Mouse (Mus musculus) liver, embryonic 13.5 days (tissue): ENCODE data around the gene Sertad1. TPM values are rescaled to one million over a fixed set of nuclear protein-coding genes. Genes with fewer than 3 reads are reported as not detected.

ENCODE experiments used
- ATAC-seq: fragments of 200-750 bp; cut with Nextera tagmentation; 2 replicates; pipeline ENCODE4 v1.8.0; 2017; ENCODE audit warnings: low read depth, mild to moderate bottlenecking, moderate number of reproducible peaks, moderate library complexity
- DNase-seq: peaks from one replicate; pipeline ENCODE4 v3.0.0; 2022
- H3K27ac ChIP-seq: fragments of 300-500 bp; sonication (generic); 2 replicates; pipeline ENCODE4 v1.5.1; 2015; ENCODE audit warnings: moderate library complexity, mild to moderate bottlenecking, inconsistent platforms
- H3K27me3 ChIP-seq: fragments of 300-500 bp; sonication (generic); 2 replicates; pipeline ENCODE4 v1.6.1; 2015; ENCODE audit warnings: mild to moderate bottlenecking, inconsistent platforms
- H3K36me3 ChIP-seq: fragments of 300-500 bp; sonication (generic); 2 replicates; pipeline ENCODE4 v1.6.1; 2015; ENCODE audit warnings: mild to moderate bottlenecking, inconsistent platforms
- H3K4me1 ChIP-seq: fragments of 300-500 bp; sonication (generic); replicated peaks from 2 replicates; pipeline ENCODE4 v1.6.1; 2015; ENCODE audit warnings: inconsistent platforms
- H3K4me2 ChIP-seq: fragments of 300-500 bp; sonication (generic); 2 replicates; pipeline ENCODE4 v1.6.1; 2015; ENCODE audit warnings: inconsistent platforms, mild to moderate bottlenecking, moderate library complexity
- H3K4me3 ChIP-seq: fragments of 300-500 bp; sonication (generic); replicated peaks from 2 replicates; pipeline ENCODE4 v1.5.1; 2015; ENCODE audit warnings: mild to moderate bottlenecking, inconsistent platforms
- H3K9ac ChIP-seq: fragments of 300-500 bp; sonication (generic); 2 replicates; pipeline ENCODE4 v1.6.1; 2015; ENCODE audit warnings: mild to moderate bottlenecking, inconsistent platforms
- H3K9me3 ChIP-seq: fragments of 300-500 bp; sonication (generic); replicated peaks from 2 replicates; pipeline ENCODE4 v1.6.1; 2016; ENCODE audit warnings: inconsistent platforms
- WGBS: fragments of 180-500 bp; shearing (Covaris S2); methylation state at CpG from one replicate; pipeline ENCODE4 v1.1.7; 2015; ENCODE audit not compliant: insufficient replicate concordance; 5-methylcytosine and 5-hydroxymethylcytosine counted together
- polyA plus RNA-seq: library from polyadenylated mRNA; unstranded; fragments of >200 nt; fragmentation: Nextera tagmentation; extraction: Ambion mirVana; gene quantifications from 2 replicates; pipeline ENCODE4 v1.2.1, GENCODE M21; 2015

Gene Sertad1
- polyA plus RNA-seq, 1 experiment from 2014 or later, result 21.7 TPM

GRCm38 (mm10) chr7:27507711-27508647 is 21.3 kb downstream of the Sertad1 start:
- ATAC-seq, result peak; percentile 95
- Histone ChIP-seq H3K9ac (peak overlapping the region; percentile 74), H3K4me1 (peaks cover 32% of the 10 kb centered on the region), H3K27ac (peak overlapping the region; percentile 99), H3K9me3 (no peaks in the 10 kb centered on the region), H3K36me3 (no peaks in the 10 kb centered on the region), H3K4me2 (peak overlapping the region; percentile 87), H3K27me3 (no peaks in the 10 kb centered on the region), H3K4me3 (peak overlapping the region; percentile 69)
- DNase-seq, result peak; percentile 100
- under 1% methylated on average over 54 of the region's 54 CpGs for WGBS

GRCm38 (mm10) chr7:27508648-27509005 is 21.9 kb downstream of the Sertad1 start:
- Histone ChIP-seq H3K4me1 (peaks cover 31% of the 10 kb centered on the region), H3K27me3 (no peaks in the 10 kb centered on the region), H3K4me2 (peak overlapping the region; percentile 87), H3K36me3 (no peaks in the 10 kb centered on the region), H3K9me3 (no peaks in the 10 kb centered on the region), H3K27ac (peak overlapping the region; percentile 99), H3K9ac (peak overlapping the region; percentile 74), H3K4me3 (peak overlapping the region; percentile 69)
- WGBS, result 16% methylated on average over 6 of the region's 6 CpGs
- ATAC-seq (peak; percentile 79), DNase-seq (peak; percentile 71)

GRCm38 (mm10) chr7:27510809-27511208 is 24.1 kb downstream of the Sertad1 start:
- H3K4me3 ChIP-seq, result no peak overlapping the region
- DNase-seq, result no peak
- H3K27ac ChIP-seq, result no peak overlapping the region
- H3K9me3 ChIP-seq, result no peaks in the 10 kb centered on the region
- 70% methylated on average over 2 of the region's 2 CpGs for WGBS
- H3K36me3 ChIP-seq, result no peaks in the 10 kb centered on the region
- peaks cover 34% of the 10 kb centered on the region for H3K4me1 ChIP-seq
- no peak for ATAC-seq
- no peaks in the 10 kb centered on the region for H3K27me3 ChIP-seq
- no peak overlapping the region for H3K4me2 ChIP-seq
- H3K9ac ChIP-seq, result no peak overlapping the region

DNA sequence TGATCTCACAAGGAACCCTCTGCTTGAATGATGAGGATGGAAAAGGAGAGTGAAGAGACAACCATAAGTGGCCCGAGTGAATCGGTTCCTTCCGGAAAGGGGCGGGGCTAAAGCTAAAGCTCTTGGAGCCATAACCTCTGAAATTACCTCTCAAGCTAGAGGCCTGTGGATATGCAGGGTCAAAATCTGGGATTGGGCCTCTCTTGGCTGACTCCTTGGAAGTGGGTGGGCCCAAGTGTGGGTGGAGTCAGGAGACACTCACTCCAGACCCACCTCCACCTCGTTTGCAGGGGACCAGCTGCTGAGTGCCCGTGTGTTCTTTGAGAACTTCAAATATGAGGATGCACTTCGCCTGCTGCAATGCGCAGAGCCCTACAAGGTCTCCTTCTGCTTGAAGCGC is 28.3 kb downstream of the Sertad1 start:
- H3K9ac ChIP-seq, result no peak overlapping the region
- H3K27ac ChIP-seq, result no peak overlapping the region
- DNase-seq, result no peak
- H3K4me2 ChIP-seq, result no peak overlapping the region
- H3K9me3 ChIP-seq, result peaks cover 5% of the 10 kb centered on the region; the same call in 1 of the 2 replicates
- WGBS, result 69% methylated on average over 9 of the region's 9 CpGs
- 0 out of 2 replicates have a peak, but pooled peaks cover 6% of the 10 kb centered on the region for H3K36me3 ChIP-seq
- ATAC-seq, result no peak
- H3K27me3 ChIP-seq, result no peaks in the 10 kb centered on the region
- H3K4me1 ChIP-seq, result peaks cover 6% of the 10 kb centered on the region; the same call in 1 of the 2 replicates
- H3K4me3 ChIP-seq, result no peak overlapping the region

- H3K36me3 ChIP-seq, result 0 out of 2 replicates have a peak, but pooled peaks cover 6% of the 10 kb centered on the region
- no peak overlapping the region for H3K27ac ChIP-seq
- H3K9me3 ChIP-seq, result peaks cover 6% of the 10 kb centered on the region; the same call in 1 of the 2 replicates
- no peak overlapping the region for H3K4me2 ChIP-seq
- DNase-seq (no peak), ATAC-seq (no peak)
- no peak overlapping the region for H3K4me3 ChIP-seq
- no peaks in the 10 kb centered on the region for H3K27me3 ChIP-seq
- peaks cover 9% of the 10 kb centered on the region for H3K4me1 ChIP-seq
- 65% methylated on average over 9 of the region's 9 CpGs for WGBS
- no peak overlapping the region for H3K9ac ChIP-seq
Observed at GRCm38 (mm10) chr7:27518314-27518713, 31.6 kb downstream of the Sertad1 start.

DNA sequence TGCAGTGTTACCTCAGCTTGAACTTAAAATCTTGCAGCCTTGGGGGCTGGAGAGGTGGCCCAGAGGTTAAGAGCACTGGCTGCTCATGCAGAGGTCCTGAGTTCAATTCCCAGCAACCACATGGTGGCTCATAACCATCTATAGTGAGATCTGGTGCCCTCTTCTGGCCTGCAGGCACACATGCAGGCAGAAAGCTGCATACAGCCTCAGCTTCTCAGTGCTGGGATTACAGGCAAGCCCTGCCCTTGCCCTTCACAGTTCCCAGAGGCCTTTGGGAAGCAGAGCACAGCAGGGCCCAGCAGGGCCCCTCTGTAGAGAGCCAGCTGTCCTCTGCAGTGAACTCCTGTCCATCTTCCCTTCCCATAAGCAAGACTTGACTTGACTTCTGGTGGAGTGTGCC is 33.4 kb downstream of the Sertad1 start:
- Histone ChIP-seq H3K27me3 (no peaks in the 10 kb centered on the region), H3K9me3 (peaks cover 6% of the 10 kb centered on the region; the same call in 1 of the 2 replicates), H3K4me3 (no peak overlapping the region), H3K9ac (no peak overlapping the region), H3K4me2 (no peak overlapping the region), H3K36me3 (0 out of 2 replicates have a peak, but pooled peaks cover 6% of the 10 kb centered on the region), H3K4me1 (peaks cover 7% of the 10 kb centered on the region), H3K27ac (no peak overlapping the region)
- DNase-seq (no peak), ATAC-seq (no peak)

DNA sequence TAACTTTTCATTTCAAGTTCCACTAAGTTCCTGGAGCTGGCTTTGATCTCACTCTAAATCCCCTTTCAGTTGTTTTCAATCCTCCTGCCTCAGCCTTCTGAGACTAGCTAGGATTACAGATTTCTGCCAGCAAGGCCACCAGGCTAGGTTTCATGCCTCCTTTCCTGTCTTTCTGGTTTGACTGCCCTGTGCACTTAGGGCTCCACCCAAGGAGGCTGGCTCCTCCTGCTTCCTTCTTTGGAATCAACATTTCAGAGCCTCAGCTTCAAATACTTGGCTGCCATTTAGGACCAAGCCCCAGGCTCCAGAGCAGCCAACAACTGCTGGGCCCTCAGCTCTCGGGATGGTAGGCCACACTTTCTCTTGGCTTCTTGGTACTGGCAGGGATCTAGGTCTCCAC is 33.9 kb downstream of the Sertad1 start:
- no peak overlapping the region for H3K4me2 ChIP-seq
- DNase-seq (no peak), ATAC-seq (no peak)
- H3K4me3 ChIP-seq, result no peak overlapping the region
- H3K27me3 ChIP-seq, result no peaks in the 10 kb centered on the region
- H3K9ac ChIP-seq, result no peak overlapping the region
- 0 out of 2 replicates have a peak, but pooled peaks cover 6% of the 10 kb centered on the region for H3K36me3 ChIP-seq
- H3K9me3 ChIP-seq, result peaks cover 6% of the 10 kb centered on the region; the same call in 1 of the 2 replicates
- no peak overlapping the region for H3K27ac ChIP-seq
- 44% methylated on average over 1 of the region's 1 CpGs for WGBS
- peaks cover 12% of the 10 kb centered on the region for H3K4me1 ChIP-seq

- Histone ChIP-seq H3K4me1 (peaks cover 27% of the 10 kb centered on the region), H3K4me3 (no peak within 1 kb of the TSS), H3K36me3 (0 out of 2 replicates have a peak, but pooled peaks cover 6% of the 10 kb centered on the region), H3K9me3 (peaks cover 6% of the 10 kb centered on the region; the same call in 1 of the 2 replicates), H3K4me2 (no peak within 1 kb of the TSS), H3K27ac (no peak within 1 kb of the TSS), H3K9ac (no peak within 1 kb of the TSS), H3K27me3 (no peaks in the 10 kb centered on the region)
- WGBS, result 61% methylated on average over 5 of the region's 5 CpGs
- no peak for ATAC-seq
- DNase-seq, result no peak
Observed at GRCm38 (mm10) chr7:27522967-27523366, 36.3 kb downstream of the Sertad1 start, which contains the start of gene Hipk4. Hipk4 (plus strand) TSS chr7:27523267.

DNA sequence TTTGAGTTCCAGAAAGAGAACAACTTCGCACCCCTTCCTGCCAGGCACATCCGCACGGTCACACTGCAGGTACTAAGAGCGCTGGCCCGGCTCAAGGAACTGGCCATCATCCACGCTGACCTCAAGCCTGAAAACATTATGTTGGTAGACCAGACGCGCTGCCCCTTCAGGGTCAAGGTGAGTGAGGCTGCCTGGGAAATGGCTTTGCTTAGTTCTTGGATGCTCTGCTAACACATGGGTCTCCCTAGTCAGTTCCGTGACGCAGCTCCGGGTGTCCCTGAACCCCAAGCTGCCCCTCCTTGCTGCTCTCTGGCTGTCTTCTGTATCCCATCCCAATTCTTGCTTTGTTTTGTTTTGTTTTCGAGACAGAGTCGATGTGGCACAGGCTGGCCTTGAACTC is 37.1 kb downstream of the Sertad1 start:
- DNase-seq, result no peak
- H3K36me3 ChIP-seq, result 0 out of 2 replicates have a peak, but pooled peaks cover 6% of the 10 kb centered on the region
- no peak for ATAC-seq

DNA sequence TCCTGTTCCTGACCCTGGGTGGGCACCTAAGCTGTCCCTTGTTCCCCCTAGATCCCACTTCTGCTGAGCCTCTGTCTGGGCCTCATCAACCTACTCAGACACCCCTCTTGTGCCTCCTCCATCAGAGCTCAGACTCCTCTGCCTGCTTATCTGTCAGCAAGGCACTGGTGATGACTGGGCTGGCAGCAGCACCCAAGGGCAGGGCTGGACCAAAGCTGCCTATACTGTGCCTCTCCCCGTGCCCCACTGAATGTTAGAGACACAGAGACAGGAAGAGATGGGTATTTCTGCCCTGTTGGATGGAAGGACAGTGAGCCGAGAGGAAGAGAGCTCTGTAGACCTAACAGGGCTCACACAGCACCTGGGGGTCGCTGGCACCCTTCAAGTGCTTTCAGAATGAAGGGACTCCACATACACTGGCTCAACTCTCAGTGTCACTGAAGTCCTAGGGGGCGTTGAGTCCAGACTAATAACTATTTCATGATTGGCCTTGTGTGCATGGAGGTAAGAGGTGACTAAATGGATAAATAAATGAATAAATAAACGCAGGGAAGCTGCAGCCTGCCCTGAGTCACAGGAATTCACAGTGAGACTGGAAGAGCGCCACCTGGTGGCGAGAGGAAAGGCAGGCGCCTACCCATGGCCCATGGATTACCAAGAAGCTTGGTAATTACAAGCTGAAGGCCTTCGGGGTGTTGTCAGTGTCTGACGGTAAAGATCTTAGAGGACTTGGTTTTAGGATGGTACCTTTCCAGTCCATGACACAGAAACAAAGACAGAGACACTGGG is 39.5 kb downstream of the Sertad1 start:
- Histone ChIP-seq H3K27ac (peak overlapping the region; percentile 91), H3K27me3 (no peaks in the 10 kb centered on the region), H3K36me3 (peaks cover 6% of the 10 kb centered on the region; the same call in 1 of the 2 replicates), H3K4me2 (peak overlapping the region; percentile 72), H3K4me3 (peak overlapping the region; percentile 42), H3K9ac (peak overlapping the region; percentile 70), H3K9me3 (no peaks in the 10 kb centered on the region), H3K4me1 (peaks cover 27% of the 10 kb centered on the region)
- DNase-seq (peak; percentile 70), ATAC-seq (peak; percentile 99)
- 17% methylated on average over 10 of the region's 10 CpGs for WGBS

More for the DNA sequence above, 37.1 kb downstream of the Sertad1 start:
- Histone ChIP-seq H3K4me2 (no peak overlapping the region), H3K9ac (no peak overlapping the region), H3K9me3 (peaks cover 6% of the 10 kb centered on the region; the same call in 1 of the 2 replicates), H3K27ac (no peak overlapping the region), H3K27me3 (no peaks in the 10 kb centered on the region), H3K4me1 (peaks cover 27% of the 10 kb centered on the region), H3K4me3 (no peak overlapping the region)
- WGBS, result 89% methylated on average over 13 of the region's 13 CpGs

GRCm38 (mm10) chr7:27529070-27529469 is 42.4 kb downstream of the Sertad1 start:
- no peak overlapping the region for H3K4me2 ChIP-seq
- no peak overlapping the region; the same call in 1 of the 2 replicates for H3K27ac ChIP-seq
- no peaks in the 10 kb centered on the region for H3K27me3 ChIP-seq
- H3K9ac ChIP-seq, result no peak overlapping the region
- peaks cover 37% of the 10 kb centered on the region for H3K4me1 ChIP-seq
- no peak overlapping the region for H3K4me3 ChIP-seq
- no peak for ATAC-seq
- peaks cover 30% of the 10 kb centered on the region for H3K36me3 ChIP-seq
- no peak for DNase-seq
- H3K9me3 ChIP-seq, result no peaks in the 10 kb centered on the region
- 84% methylated on average over 21 of the region's 21 CpGs for WGBS
